Mouse (Mus musculus): ENCODE data around the gene 1700022I11Rik. TPM values are rescaled to one million over a fixed set of nuclear protein-coding genes. Genes with fewer than 3 reads are reported as not detected.

Gene 1700022I11Rik
- 0.85 and 1.1 TPM in 2 replicates for polyA plus RNA-seq (2016; fragmentation: Nextera tagmentation; extraction: Ambion mirVana)

DNA sequence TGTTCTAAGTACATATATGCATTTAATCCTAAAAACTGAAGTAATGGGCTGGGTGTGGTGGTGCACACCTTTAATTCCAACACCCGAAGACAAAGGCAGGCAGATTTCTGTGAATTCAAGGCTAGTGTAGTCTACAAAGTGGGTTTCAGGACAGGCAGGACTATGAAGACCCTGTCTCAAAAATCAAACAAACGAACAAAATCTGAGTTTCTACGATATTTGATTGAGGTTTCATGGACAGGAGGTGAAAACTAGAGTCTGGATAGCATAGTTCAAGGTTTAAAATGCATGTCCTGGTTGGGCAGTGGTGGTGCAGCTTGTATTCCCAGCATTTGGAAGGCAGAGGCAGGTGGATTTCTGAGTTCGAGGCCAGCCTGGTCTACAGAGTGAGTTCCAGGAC is at the start of gene 1700022I11Rik:
Gene 1700022I11Rik (plus strand): TSS at position 301 of the 400 bp plus-strand sequence.
- Histone ChIP-seq H3K4me1 (peaks cover 3% of the 10 kb centered on the region; the same call in 1 of the 2 replicates), H3K27me3 (peaks cover 4% of the 10 kb centered on the region), H3K4me3 (replicated peaks) (no peak within 1 kb of the TSS), H3K9ac (no peak within 1 kb of the TSS), H3K27ac (no peak within 1 kb of the TSS), H3K36me3 (replicated peaks) (no peaks in the 10 kb centered on the region), H3K4me2 (no peak within 1 kb of the TSS), H3K9me3 (no peaks in the 10 kb centered on the region)
- no peak for ATAC-seq (ENCODE audit: low FRiP score)
- 89% methylated on average over 4 of the region's 4 CpGs for WGBS

DNA sequence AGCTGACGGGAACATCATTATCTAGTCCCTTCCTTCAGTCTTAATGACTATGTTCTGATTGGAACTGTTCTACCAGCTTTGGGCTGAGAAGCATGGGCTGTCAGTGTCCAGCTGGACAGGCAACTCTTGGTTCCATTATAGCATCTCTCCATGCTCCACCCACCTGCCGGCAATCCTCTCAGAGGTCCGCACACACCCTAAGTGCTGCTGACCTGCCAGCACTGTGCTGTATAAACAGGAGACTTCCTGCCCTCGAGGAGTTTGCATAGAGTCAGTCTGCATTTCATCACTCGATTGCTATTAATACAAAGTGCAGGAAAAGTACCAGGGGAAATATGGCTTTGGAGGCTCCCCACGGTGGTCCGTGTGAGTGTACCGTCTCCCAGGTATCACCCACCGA is 48.7 kb upstream of the 1700022I11Rik start:
- no peak overlapping the region for H3K4me3 ChIP-seq (replicated peaks)
- no peaks in the 10 kb centered on the region for H3K36me3 ChIP-seq (replicated peaks)
- no peak overlapping the region for H3K4me2 ChIP-seq
- H3K9me3 ChIP-seq, result no peaks in the 10 kb centered on the region
- peaks cover 5% of the 10 kb centered on the region; the same call in 1 of the 2 replicates for H3K4me1 ChIP-seq
- no peak overlapping the region for H3K9ac ChIP-seq
- no peak overlapping the region for H3K27ac ChIP-seq
- 81% methylated on average over 9 of the region's 9 CpGs for WGBS
- no peak for ATAC-seq (ENCODE audit: low FRiP score)
- H3K27me3 ChIP-seq, result peaks cover 47% of the 10 kb centered on the region

DNA sequence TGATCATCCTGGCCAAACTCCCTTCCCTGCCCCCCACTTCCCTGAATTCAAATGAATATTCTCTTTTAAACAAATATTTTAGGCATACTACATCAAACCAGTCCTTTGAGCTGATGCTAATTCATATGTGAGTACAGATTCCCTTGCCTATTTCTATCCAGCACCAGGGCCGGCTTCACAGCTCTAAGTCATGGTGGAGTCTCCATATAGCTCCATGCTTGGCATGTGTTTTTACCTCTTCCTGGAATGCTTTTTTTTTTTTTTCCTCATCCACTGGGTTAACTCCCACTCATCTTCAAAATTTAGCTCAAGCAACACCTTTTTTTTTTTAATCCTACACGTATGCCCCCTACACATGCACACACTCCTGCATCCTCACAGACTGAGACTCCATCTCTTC is 47.9 kb upstream of the 1700022I11Rik start:
- no peak overlapping the region for H3K4me2 ChIP-seq
- no peak overlapping the region for H3K27ac ChIP-seq
- WGBS, result 85% methylated on average over 2 of the region's 2 CpGs
- H3K27me3 ChIP-seq, result peaks cover 41% of the 10 kb centered on the region
- H3K9ac ChIP-seq, result no peak overlapping the region
- no peaks in the 10 kb centered on the region for H3K9me3 ChIP-seq
- H3K36me3 ChIP-seq (replicated peaks), result no peaks in the 10 kb centered on the region
- peaks cover 5% of the 10 kb centered on the region; the same call in 1 of the 2 replicates for H3K4me1 ChIP-seq
- ATAC-seq (ENCODE audit: low FRiP score), result no peak
- no peak overlapping the region for H3K4me3 ChIP-seq (replicated peaks)

GRCm38 (mm10) chr4:42922056-42922455 is 47.3 kb upstream of the 1700022I11Rik start:
- no peak overlapping the region for H3K4me3 ChIP-seq (replicated peaks)
- H3K27ac ChIP-seq, result no peak overlapping the region
- no peaks in the 10 kb centered on the region for H3K36me3 ChIP-seq (replicated peaks)
- 81% methylated on average over 6 of the region's 6 CpGs for WGBS
- peaks cover 5% of the 10 kb centered on the region; the same call in 1 of the 2 replicates for H3K4me1 ChIP-seq
- ATAC-seq (ENCODE audit: low FRiP score), result no peak
- H3K4me2 ChIP-seq, result no peak overlapping the region
- peaks cover 38% of the 10 kb centered on the region for H3K27me3 ChIP-seq
- H3K9ac ChIP-seq, result no peak overlapping the region
- no peaks in the 10 kb centered on the region for H3K9me3 ChIP-seq

GRCm38 (mm10) chr4:42922461-42922860 is 46.9 kb upstream of the 1700022I11Rik start:
- Histone ChIP-seq H3K36me3 (replicated peaks) (no peaks in the 10 kb centered on the region), H3K4me2 (no peak overlapping the region), H3K4me1 (peaks cover 2% of the 10 kb centered on the region; the same call in 1 of the 2 replicates), H3K9ac (no peak overlapping the region), H3K27ac (no peak overlapping the region), H3K27me3 (peaks cover 34% of the 10 kb centered on the region), H3K4me3 (replicated peaks) (no peak overlapping the region), H3K9me3 (no peaks in the 10 kb centered on the region)
- ATAC-seq (ENCODE audit: low FRiP score), result no peak
- WGBS, result 93% methylated on average over 8 of the region's 8 CpGs

DNA sequence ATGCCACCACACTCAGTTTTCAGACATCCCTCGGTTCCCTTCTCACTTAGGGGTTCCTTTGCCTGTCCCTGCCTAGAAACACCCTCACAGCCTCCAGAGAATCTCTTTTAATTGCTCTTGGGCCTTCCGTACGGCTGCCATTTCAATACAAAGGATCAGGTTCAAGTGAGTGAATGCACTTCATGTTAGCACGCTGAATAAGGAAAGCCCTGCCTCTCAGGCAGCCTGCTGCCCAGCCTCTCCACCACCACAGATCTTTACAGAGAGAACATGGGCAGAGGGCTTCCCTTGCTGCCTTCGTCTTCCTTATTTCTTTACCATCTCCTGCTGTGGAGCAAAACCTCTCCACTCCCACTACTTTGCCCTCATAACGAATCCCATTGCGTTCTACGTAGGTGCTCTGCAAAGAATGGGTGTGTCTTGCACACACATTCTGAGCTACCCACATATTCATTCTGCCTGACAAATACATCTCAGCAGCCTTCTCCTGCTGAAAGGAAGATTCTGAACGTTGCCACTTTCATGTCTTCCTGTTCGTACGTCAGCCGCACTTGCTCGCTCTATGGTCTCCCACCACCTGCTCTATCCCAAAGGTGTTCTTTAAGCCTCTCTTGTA is 45.2 kb upstream of the 1700022I11Rik start:
- H3K9ac ChIP-seq, result no peak overlapping the region
- ATAC-seq (ENCODE audit: low FRiP score), result no peak
- WGBS, result 54% methylated on average over 13 of the region's 13 CpGs
- H3K27me3 ChIP-seq, result peaks cover 18% of the 10 kb centered on the region; the same call in 1 of the 2 replicates
- H3K36me3 ChIP-seq (replicated peaks), result no peaks in the 10 kb centered on the region
- H3K4me2 ChIP-seq, result no peak overlapping the region
- H3K27ac ChIP-seq, result no peak overlapping the region
- no peaks in the 10 kb centered on the region for H3K4me1 ChIP-seq
- no peak overlapping the region for H3K4me3 ChIP-seq (replicated peaks)
- H3K9me3 ChIP-seq, result no peaks in the 10 kb centered on the region

- Histone ChIP-seq H3K4me3 (replicated peaks) (no peak overlapping the region), H3K4me2 (no peak overlapping the region), H3K4me1 (0 out of 2 replicates have a peak, but pooled peaks cover under 1% of the 10 kb centered on the region), H3K27ac (no peak overlapping the region), H3K9ac (no peak overlapping the region), H3K27me3 (peaks cover 21% of the 10 kb centered on the region), H3K9me3 (no peaks in the 10 kb centered on the region), H3K36me3 (replicated peaks) (no peaks in the 10 kb centered on the region)
- 88% methylated on average over 5 of the region's 5 CpGs for WGBS
- ATAC-seq (ENCODE audit: low FRiP score), result no peak
Measured at GRCm38 (mm10) chr4:42928209-42928608, 41.2 kb upstream of the 1700022I11Rik start.

DNA sequence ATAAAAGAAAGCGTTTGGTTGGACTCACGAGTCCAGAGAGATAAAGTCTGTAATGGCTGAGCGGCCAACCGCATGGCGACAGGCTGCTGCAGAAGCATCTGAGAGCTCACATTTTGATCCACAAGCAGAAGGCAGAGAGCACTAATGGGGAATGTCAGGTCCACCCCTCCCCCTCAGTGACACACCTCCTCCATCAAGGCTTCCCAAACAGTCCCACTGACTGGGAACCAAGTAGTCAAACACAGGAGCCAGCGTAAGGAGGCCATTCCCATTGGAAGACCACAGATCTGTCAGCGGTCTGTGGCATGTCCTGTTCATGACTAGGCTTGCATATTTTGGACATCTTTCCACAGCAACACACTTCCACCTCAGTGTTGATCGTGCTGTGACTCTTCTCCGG is 40.5 kb upstream of the 1700022I11Rik start:
- no peak for ATAC-seq (ENCODE audit: low FRiP score)

DNA sequence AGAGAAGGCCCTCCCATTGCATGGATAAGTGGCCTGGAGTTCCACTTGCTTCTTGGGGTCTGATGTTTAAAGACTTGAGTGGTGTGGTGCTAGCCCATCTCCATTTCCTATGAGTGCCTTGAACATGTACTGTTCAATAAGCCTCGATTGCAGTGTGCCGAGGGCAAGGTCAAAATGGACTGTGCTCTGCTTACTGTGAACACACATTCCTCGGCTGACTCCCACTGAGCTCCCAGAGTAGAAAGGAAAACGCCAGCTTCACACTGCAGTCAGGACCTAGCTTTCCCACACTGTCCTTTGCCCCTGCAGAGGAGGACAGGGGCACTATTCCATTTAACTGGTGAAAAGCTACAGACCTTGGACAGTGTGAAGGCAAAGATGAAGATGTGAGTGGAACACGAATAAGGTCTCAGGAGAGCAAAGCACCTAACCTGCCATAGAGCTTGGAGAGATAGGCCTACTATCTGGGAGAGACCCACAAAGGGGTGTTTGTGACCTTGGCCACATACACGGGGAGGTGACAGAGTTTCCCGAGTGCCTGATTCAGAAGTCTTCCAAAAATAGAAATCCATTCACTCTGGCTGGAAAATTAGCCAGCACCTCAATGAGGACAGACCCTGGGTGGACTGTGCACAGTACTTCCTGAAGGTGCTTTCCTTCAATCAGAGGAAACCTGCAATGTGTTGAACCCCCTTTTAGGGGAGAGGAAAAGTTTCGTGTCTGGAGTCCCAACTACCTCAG is 37.0 kb upstream of the 1700022I11Rik start:
- peaks cover 37% of the 10 kb centered on the region for H3K27me3 ChIP-seq
- H3K9me3 ChIP-seq, result no peaks in the 10 kb centered on the region
- no peak overlapping the region for H3K9ac ChIP-seq
- H3K4me3 ChIP-seq (replicated peaks), result no peak overlapping the region
- H3K4me2 ChIP-seq, result no peak overlapping the region
- H3K27ac ChIP-seq, result no peak overlapping the region
- no peak for ATAC-seq (ENCODE audit: low FRiP score)
- H3K4me1 ChIP-seq, result peaks cover 8% of the 10 kb centered on the region; the same call in 1 of the 2 replicates
- H3K36me3 ChIP-seq (replicated peaks), result no peaks in the 10 kb centered on the region
- WGBS, result 69% methylated on average over 8 of the region's 8 CpGs

More for the DNA sequence above, 40.5 kb upstream of the 1700022I11Rik start:
- H3K4me1 ChIP-seq, result peaks cover 8% of the 10 kb centered on the region; the same call in 1 of the 2 replicates
- H3K4me3 ChIP-seq (replicated peaks), result no peak overlapping the region
- H3K27me3 ChIP-seq, result peaks cover 20% of the 10 kb centered on the region
- no peak overlapping the region for H3K9ac ChIP-seq
- H3K27ac ChIP-seq, result no peak overlapping the region
- H3K36me3 ChIP-seq (replicated peaks), result no peaks in the 10 kb centered on the region
- 93% methylated on average over 9 of the region's 9 CpGs for WGBS
- no peak overlapping the region for H3K4me2 ChIP-seq
- no peaks in the 10 kb centered on the region for H3K9me3 ChIP-seq

DNA sequence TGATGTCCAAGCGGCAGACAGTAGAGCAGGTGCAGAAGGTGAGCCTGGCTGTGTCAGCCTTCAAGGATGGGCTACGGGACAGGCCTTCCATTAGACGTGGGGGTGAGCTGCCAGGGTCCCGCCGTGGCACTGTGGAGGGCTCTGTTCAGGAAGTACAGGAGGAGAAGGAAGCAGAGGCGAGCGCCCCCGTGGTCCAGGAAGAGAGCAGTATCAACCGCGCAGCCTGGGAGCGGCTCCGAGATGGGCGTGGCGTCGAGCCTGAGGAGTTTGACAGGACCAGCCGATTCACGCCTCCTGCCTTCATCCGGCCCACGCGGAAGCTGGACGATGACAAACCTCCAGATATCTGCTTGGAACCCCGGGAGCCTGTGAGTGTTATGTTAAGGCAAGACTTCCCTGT is 35.8 kb upstream of the 1700022I11Rik start:
- Histone ChIP-seq H3K4me2 (peak overlapping the region; percentile 45), H3K4me1 (peaks cover 8% of the 10 kb centered on the region; the same call in 1 of the 2 replicates), H3K27me3 (peaks cover 47% of the 10 kb centered on the region), H3K4me3 (replicated peaks) (0 out of 2 replicates have a peak overlapping the region, but pooled peaks have one; percentile 16), H3K27ac (no peak overlapping the region), H3K36me3 (replicated peaks) (no peaks in the 10 kb centered on the region), H3K9me3 (no peaks in the 10 kb centered on the region), H3K9ac (0 out of 2 replicates have a peak overlapping the region, but pooled peaks have one; percentile 13)
- WGBS, result 12% methylated on average over 22 of the region's 22 CpGs
- 0 out of 2 replicates have a peak, but pooled peaks have one; percentile 58 for ATAC-seq (ENCODE audit: low FRiP score)

DNA sequence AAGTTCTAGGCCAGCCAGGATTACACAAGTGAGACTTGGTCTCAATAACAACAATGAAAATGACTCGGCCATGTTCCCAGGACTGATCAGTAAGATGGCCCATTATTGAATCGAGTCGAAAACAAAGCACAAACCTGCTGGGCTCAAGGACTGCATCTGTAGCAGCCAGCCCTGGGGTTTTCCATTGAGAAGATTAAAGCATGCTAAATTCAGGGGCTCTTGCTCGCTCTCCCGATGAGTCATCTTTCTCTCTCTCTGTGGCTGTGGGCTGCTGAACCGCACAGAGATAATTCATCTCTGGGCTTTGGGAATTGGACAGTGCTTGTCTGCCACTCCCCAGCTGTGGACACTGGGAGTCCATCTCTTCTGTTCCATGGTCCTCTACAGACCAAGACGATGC is 28.0 kb upstream of the 1700022I11Rik start:
- ATAC-seq (ENCODE audit: low FRiP score), result no peak
- 73% methylated on average over 7 of the region's 7 CpGs for WGBS
- Histone ChIP-seq H3K27me3 (peaks cover 16% of the 10 kb centered on the region; the same call in 1 of the 2 replicates), H3K4me3 (replicated peaks) (no peak overlapping the region), H3K36me3 (replicated peaks) (no peaks in the 10 kb centered on the region), H3K9ac (no peak overlapping the region), H3K4me2 (no peak overlapping the region), H3K4me1 (peaks cover 4% of the 10 kb centered on the region), H3K9me3 (no peaks in the 10 kb centered on the region), H3K27ac (no peak overlapping the region)

GRCm38 (mm10) chr4:42943341-42943740 is 26.1 kb upstream of the 1700022I11Rik start:
- no peak overlapping the region for H3K27ac ChIP-seq
- no peak overlapping the region for H3K4me3 ChIP-seq (replicated peaks)
- 68% methylated on average over 5 of the region's 5 CpGs for WGBS
- peaks cover 24% of the 10 kb centered on the region for H3K4me1 ChIP-seq
- no peak overlapping the region for H3K9ac ChIP-seq
- no peaks in the 10 kb centered on the region for H3K9me3 ChIP-seq
- no peak overlapping the region for H3K4me2 ChIP-seq
- peaks cover 15% of the 10 kb centered on the region; the same call in 1 of the 2 replicates for H3K27me3 ChIP-seq
- ATAC-seq (ENCODE audit: low FRiP score), result no peak
- no peaks in the 10 kb centered on the region for H3K36me3 ChIP-seq (replicated peaks)

Measured in forebrain, embryonic 12.5 days (tissue).